ENCODE assay signal across 28 mouse cellular contexts in the genomic region with DNA sequence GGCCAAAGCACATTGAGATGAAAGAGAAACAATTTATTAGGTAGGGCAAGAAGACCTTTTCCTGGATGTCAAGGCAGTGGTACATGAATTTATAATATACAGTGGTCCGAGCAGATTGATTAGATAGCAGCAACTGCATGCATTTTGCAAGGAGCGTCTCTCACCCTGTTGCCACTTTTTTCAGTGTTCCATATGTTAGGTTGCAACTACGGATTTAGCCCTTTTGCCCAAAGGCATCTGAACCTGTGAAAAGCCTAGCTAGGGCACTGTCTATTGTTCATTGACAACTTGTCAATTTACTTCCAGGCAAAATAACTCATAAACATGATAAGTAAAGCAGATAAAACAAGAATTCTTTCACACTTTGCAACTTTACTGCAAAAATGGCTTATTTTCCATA.
"Had no signal": no experiment of that assay in that cellular context is flagged by ENCODE, and none has a peak within 500 bp of the region (broad histone marks: within the 10 kb centered on the region; RNA-seq: fewer than 3 reads in every experiment).

No protein-coding gene starts in this region.

- H3K4me2 ChIP-seq: heart, embryonic 11.5 days; heart, embryonic 13.5 days; heart, embryonic 15.5 days; hindbrain, embryonic 13.5 days; hindbrain, embryonic 15.5 days; kidney, embryonic 15.5 days; limb, embryonic 13.5 days; limb, embryonic 15.5 days; liver, embryonic 12.5 days had no signal

- H3K4me3 ChIP-seq: gastrocnemius, adult 2 months; heart, adult 2 months; heart, embryonic 13.5 days; heart, embryonic 15.5 days; hindbrain, embryonic 13.5 days; hindbrain, embryonic 15.5 days; kidney, embryonic 15.5 days; limb, embryonic 13.5 days; limb, embryonic 15.5 days; liver, embryonic 12.5 days had no signal

- H3K27ac ChIP-seq: gastrocnemius, adult 2 months; heart, adult 2 months; heart, embryonic 13.5 days; heart, embryonic 15.5 days; hindbrain, embryonic 13.5 days; hindbrain, embryonic 15.5 days; hindbrain, postnatal 0 days; kidney, embryonic 15.5 days; kidney, postnatal 0 days; limb, embryonic 13.5 days; limb, embryonic 15.5 days; liver, embryonic 12.5 days; liver, embryonic 14.5 days had no signal

- ATAC-seq: hindbrain, postnatal 0 days; intestine, embryonic 16.5 days; liver, embryonic 12.5 days had no signal

- H3K9ac ChIP-seq: heart, embryonic 13.5 days; heart, embryonic 15.5 days; hindbrain, embryonic 13.5 days; hindbrain, embryonic 15.5 days; kidney, embryonic 15.5 days; limb, embryonic 13.5 days; limb, embryonic 15.5 days; liver, embryonic 12.5 days; liver, embryonic 14.5 days had no signal

- H3K36me3 ChIP-seq: heart, embryonic 13.5 days; heart, embryonic 15.5 days; hindbrain, embryonic 13.5 days; hindbrain, embryonic 15.5 days; kidney, embryonic 15.5 days; limb, embryonic 13.5 days; limb, embryonic 15.5 days; liver, embryonic 12.5 days had no signal

- H3K9me3 ChIP-seq: heart, embryonic 13.5 days; heart, embryonic 15.5 days; hindbrain, embryonic 13.5 days; hindbrain, embryonic 15.5 days; kidney, embryonic 15.5 days; limb, embryonic 13.5 days; limb, embryonic 15.5 days; liver, embryonic 12.5 days had no signal

- H3K4me1 ChIP-seq: heart, embryonic 13.5 days; heart, embryonic 15.5 days; hindbrain, embryonic 15.5 days; limb, embryonic 13.5 days; limb, embryonic 15.5 days; liver, embryonic 12.5 days had no signal

- DNase-seq: gastrocnemius, adult 2 months; gastrocnemius, postnatal 10 days; gastrocnemius, postnatal 25 days; heart, adult 11 months; heart, adult 2 months; heart, postnatal 14 days; heart, postnatal 36 days; kidney, adult 11 months; kidney, adult 2 months; kidney, adult 9 months; kidney, postnatal 14 days; kidney, postnatal 36 days; layer of hippocampus, adult 9-11 months; layer of hippocampus, postnatal 36 days; left cerebral cortex, postnatal 4 days had no signal

- H3K27me3 ChIP-seq: heart, embryonic 13.5 days; heart, embryonic 15.5 days; hindbrain, embryonic 13.5 days; hindbrain, embryonic 15.5 days; kidney, embryonic 15.5 days; limb, embryonic 13.5 days; limb, embryonic 15.5 days; liver, embryonic 12.5 days had no signal
